Mouse (Mus musculus) spleen, adult 2 months (tissue): ENCODE data around the gene Lgmn.

ENCODE experiments used
- CTCF ChIP-seq: fragments of 200-500 bp; IDR thresholded peaks from 2 replicates; pipeline ENCODE4 v1.5.1; 2011; ENCODE audit warnings: mild to moderate bottlenecking, inconsistent platforms; ENCODE audit not compliant: insufficient read depth, insufficient read length, insufficient replicate concordance; ENCODE audit errors: extremely low read depth
- POLR2A ChIP-seq: fragments of 200-500 bp; IDR thresholded peaks from 2 replicates; pipeline ENCODE4 v1.6.1; 2011; ENCODE audit warnings: low read depth, low read length, inconsistent platforms

DNA sequence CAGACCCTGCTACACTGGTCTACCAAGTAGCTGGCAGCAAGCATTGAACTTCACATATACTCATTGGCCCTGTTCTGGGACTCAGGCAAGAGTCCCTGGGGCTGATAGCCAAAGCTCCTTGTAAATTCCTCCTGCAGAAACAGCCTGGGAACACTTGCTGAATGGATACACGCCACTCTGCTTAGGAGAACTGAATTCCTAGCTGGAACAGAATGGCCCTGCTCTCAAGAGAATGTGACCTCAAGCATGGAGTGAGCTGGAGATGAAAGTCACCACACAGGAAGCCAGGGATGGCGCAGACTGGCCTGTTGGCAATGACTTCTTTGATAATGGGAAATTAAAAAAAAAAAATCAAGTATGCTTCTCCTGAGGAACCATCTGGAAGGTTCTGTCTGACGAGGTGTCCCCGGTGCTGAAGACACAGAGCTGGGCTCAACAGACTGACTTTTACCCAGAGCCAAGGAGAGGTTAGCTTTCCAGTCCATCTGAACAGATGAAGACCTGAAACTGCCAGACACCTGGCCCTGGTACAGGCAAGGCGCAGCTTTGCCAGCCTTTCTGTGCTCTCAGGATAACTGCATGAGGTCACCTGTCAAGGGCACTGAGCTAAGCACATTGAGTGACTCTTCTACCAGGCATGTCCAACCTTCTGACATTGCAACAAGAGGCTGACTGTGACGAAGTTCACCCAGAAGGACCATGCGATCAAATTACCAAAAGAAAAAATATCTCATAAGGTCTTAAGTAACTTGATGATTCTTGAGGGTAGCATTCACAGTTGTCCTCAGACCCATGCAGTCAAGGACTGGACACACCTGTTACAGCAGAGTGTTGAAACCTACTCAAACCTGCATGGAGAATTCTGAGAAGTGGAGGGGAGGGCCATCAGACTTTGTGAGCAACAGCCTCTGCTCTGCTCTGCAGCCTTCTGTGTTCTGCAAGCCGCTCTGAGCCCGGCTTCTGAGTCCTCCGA, 78.1 kb downstream of the Lgmn start:
- TF ChIP-seq CTCF: no peak
- TF ChIP-seq POLR2A: no peak
